Mouse (Mus musculus) Muller cell, postnatal 12 days (primary cell): Measurements from ENCODE around the gene Mycs.

Experiments used
- DNase-seq: peaks from one replicate; pipeline ENCODE4 v3.0.0-alpha.2; 2015; ENCODE audit errors: inconsistent ontology term

Mycs gene

GRCm38 (mm10) chrX:5469165-5469564 is at the start of gene Mycs:
TSS of gene Mycs (minus strand) at chrX:5469265.
- no peak for DNase-seq

- DNase-seq: no peak
Observed at GRCm38 (mm10) chrX:5468022-5468421, 1.0 kb downstream of the Mycs start.
